Mouse (Mus musculus): Measurements from ENCODE around the gene Sod3. TPM values are rescaled to one million over a fixed set of nuclear protein-coding genes. Genes with fewer than 3 reads are reported as not detected.

Gene Sod3
- total RNA-seq (2021), result 10 to 100 TPM; 14.6 to 15.8 TPM
- long read RNA-seq, experiment 1, transcript Sod3-201 (2 exons, 3,738 nt), result major isoform, 30 of 32 reads
- long read RNA-seq, experiment 1, partial matches to known transcripts, result 0 of 32 reads
- long read RNA-seq, experiment 1, other reads (novel, unspliced or antisense), result 2 of 32 reads
- long read RNA-seq, experiment 2, transcript Sod3-201 (2 exons, 3,738 nt), result major isoform, 16 of 21 reads
- long read RNA-seq, experiment 2, partial matches to known transcripts, result 0 of 21 reads
- long read RNA-seq, experiment 2, other reads (novel, unspliced or antisense), result 5 of 21 reads

DNA sequence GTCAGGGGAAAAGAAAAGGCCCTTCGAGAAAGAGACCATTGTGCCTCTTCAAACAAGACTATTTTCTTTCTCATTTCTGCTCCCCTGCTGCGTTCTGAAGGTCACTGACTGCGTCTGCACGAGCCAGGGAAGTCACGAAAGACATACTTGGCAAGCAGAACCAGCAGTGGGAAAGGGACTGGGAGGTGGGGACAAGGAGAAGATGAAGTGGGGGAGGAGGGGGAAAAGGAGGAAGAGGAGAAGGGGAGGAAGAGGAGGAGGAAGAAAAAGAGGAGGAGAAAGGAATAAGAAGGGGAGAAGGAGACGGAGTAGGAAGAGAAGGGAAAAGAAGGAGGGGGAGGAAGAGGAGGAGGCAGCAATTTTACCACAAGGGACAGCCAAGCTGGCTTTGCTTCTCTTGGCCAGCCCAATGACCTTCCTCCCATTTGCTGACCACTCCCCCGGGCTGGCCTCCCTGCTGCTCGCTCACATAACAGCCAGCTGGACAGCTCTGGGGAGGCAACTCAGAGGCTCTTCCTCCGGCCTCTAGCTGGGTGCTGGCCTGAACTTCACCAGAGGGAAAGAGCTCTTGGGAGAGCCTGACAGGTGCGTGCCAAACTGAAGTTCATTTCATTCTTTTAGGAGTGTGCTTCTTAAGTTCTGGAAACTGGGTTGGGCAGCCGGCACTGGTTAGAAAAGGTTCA, at the start of gene Sod3:
Sod3 (plus strand) TSS at position 324 of the 683 bp plus-strand sequence.
- DNase-seq, result peak; percentile 83 to 92

DNA sequence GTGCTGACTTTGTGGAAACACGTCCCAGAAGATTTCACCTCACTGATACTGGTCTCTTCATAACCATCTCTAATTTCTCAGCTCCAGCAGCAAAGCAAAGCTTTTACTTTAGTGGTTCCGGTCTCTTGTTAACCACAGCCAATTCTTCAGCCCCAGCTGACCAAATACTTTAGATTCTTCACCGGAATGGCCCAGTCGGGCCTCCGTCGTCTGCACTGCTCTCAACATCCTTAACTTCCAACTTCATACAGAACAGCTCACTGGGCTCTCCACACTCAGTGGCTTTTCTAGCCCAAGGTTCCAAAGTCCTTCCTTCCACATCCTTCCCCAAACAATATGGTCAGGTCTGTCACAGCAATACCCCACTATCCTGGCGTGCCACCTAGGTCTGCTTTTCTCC, 46.7 kb upstream of the Sod3 start:
- peak in 1 of 2 experiments; percentile 27 for DNase-seq

DNA sequence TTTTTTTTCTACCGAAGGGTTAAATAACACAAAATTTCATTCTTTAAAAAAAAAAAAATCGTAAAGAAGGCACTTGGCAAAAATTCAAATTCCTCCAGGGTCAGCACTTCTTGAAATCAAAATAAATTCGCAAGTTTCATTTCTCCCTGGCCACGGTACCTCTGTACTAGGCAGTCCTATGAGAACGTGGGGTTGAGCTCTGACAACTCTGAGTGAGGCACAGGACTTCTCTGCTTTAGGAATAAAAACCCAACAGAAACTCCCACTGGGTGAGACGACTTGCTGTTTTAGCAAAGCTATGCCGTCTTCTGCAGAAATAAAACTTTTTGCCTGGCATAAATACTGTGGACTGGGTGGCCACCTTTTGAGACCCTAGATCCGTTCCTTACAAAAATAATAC, 44.1 kb upstream of the Sod3 start:
- DNase-seq, result no peak

DNA sequence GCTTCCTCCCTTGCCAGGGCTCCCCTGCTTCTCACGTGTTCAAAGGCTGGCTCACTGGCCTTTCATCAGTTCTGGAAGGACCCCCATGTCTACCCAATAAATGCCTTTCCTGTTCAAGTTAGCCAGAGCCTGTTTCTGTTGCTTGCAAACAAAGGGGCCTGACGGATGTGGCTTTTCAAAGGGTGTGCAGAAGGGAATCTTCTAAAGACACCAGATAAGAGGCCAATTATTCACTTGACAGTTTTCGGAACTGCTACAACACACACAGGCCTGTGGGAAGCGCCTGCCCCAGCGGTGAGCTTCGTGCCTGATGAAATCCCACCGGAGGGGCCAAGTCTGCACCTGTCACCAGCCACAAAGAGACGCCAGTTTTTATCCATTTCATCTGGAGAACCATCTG, 31.5 kb upstream of the Sod3 start:
- DNase-seq, result no peak

DNA sequence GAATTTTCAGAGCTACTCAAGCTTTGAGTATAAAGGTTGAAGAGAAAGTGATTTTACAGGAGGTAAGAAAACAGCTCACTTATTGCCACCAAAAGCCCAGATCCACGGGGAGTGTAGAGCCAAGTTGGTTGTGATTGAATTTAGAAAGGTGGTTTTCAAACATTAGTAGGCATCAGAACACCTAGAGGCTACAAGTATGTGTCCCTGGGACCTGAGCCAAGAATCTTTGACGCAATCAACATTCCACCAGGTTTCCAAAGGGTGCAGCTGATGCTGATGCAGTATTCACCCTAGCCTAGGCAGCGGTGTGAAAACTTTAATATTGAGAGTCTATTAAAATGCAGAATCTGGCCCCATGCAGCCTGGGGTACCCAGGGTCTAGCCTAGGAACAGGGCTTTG, 28.0 kb upstream of the Sod3 start:
- no peak for DNase-seq

DNA sequence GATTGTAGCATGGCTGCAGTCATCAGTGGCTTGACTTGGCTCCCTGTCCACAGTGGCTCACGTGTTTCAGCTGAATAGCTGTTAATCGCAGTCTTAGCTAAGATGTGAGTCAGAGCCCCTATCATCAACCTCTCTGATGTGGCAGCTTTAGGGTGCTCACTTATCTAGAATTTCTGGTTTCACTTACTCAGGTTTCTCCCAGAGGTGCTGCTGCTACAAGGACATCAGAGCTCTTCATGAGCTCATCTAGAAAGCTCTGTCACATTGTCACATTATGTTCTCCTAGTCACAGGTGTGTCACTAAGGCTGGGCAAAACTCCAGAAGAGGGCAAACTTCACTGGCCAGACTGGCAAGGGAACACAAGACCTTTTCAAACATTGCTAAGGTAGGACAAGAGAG, 24.5 kb upstream of the Sod3 start:
- DNase-seq, result no peak

DNA sequence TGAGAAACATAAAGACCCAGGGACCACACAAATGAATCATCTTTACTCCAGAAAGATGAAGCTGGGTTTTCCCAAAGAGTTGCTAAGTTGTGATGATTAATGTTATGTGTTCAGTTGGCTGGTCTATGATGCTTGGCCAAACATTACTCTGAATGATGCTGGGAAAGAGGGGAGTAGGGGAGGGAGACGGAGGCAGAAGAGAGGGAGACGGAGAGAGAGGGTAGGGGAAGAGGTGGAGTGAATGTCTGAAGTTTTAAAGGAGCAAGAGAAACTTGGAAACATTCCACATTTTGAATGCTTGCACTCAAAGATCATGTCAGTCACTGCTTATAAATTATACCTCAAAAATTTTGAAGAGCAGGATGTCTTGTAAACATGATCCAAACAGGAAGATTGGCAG, 16.7 kb upstream of the Sod3 start:
- no peak for DNase-seq

DNA sequence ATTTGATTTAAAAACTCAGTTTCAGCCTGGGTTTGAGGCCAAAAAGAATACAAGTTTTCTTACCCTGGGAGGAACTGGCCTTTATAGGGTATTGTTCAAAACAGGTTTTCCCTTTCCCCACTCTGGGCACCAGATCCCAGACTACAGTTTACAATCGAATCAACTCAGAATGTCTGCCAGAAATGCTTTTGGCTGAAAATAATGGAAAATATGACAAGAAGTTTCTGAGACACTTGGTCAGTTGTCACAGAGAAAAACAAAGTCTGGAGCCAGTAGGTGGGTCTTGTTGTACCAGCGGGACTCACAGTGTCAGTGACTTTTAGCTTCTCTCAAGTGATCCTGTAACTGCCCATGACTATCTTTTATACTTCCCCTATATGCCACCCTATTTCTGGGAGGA, 13.1 kb upstream of the Sod3 start:
- peak; percentile 67 to 72 for DNase-seq

DNA sequence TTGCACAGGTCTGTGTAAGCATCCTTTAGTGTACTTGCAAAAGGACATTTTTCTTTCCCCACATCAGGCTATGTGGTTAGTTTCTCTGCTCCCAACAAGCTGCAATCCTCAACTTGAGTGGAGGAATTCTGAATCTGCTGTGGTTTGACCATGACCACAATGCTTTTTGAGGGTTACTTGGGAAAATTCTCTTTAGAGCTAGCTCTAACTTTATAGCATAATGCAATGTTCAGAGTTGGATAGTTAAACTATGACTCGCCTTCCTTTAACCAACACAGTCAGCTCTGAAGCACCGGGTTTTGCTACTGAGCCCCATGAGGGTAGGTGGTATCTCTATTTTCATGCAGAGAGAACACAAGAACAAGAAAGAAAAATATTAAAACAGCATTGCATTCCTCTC, 12.0 kb upstream of the Sod3 start:
- DNase-seq, result no peak

DNA sequence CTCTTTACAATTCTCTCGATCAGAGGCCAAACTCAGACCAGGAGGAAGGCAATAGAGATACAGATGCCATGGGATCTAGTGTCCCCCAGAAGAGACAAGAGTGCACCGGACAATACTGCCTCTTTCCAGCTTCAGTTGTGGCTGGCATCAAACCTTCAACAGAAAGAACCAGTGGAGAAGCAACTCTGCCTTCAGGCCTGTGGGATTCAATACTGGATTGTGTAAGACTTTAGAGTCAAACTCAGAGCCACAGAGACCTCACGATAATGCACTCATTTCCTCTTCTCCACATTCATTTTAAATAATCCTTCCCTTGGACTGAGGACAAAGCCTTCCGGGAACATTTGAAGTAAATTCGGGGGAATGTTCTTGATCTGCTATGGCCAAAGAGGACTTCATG, 10.9 kb upstream of the Sod3 start:
- DNase-seq, result no peak

DNA sequence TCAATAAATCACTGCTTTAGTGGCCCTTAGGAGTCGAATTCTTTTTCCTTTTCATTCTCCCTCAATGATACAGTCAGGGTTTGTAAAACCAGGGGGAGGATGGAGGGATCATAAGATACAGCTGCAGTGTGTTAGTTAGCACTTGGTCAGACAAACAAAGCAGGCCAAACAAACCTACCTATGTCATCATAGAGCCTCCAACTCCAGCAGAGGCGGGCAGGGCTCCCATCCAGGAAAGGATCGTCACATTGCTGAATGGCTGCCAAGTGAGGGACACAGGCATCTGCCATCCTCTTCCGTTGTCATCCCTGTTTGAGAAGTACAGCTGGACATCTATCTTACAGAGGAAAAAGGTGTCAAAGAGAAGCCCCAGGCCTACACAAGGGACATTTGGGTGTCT, 9.2 kb upstream of the Sod3 start:
- DNase-seq, result no peak

DNA sequence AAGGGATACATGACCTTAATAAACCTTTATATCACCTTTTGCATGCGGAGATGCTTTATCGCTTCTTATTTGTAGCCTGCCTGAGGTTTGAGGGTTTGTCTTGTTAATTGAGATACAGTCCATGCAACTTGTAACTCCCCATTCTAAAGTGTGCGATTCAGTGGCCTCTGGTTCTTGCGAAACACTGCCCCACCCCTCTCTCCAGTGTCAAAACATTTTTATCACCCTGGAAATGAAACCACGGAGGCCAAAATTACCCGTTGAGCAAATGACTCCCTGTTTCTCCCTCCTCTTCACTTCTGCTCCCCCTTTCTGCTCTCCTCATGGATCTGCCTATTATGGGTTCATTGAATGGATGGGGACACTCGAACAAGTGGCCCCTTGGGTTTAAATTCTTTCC, 8.0 kb upstream of the Sod3 start:
- peak; percentile 63 to 71 for DNase-seq

DNA sequence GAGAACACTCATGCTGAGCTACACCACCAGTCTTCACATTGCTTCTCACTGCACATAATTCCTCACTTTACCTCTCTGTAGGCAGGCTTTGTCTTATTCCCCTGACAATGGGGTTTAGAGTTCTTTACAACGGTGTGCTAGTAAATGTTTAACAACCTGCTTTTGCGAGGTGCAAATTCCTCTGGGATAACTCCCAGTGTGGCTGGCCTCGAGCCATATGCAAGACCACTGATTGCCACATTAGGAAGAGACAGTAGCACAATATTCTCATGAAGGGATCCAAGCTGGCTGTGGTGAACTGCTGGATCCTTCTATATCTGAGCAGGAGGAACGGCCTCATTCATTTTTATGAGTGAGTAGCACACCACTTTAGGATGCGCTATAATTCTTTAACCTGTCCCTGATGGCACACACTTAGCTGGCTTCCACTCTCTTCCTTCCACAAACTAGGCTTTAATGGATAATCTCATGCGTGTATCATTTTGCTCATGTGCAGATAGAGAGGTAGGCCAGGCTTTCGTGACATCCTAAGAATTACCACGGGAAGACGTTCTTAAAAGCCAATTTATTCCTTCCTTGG, 6.3 kb upstream of the Sod3 start:
- no peak for DNase-seq

DNA sequence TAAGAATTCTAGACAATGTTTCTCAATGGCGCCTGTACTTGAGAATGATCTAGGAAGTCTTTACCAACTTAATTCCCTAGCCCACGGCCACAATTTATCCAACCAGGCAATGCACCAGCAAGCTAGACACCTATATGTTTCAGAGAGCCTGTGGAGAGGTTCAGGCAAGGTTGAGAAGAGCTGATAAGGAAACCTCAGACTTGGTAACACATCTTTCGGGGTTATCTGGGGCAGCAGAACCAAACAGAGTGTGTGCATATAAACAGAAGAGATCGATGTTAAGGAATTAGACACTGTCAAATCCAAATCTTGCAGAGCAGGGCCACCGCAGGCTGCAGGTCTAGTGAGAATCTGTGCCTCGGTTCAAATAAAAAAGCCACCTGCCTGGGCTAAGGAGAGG, 5.5 kb upstream of the Sod3 start:
- DNase-seq, result no peak

DNA sequence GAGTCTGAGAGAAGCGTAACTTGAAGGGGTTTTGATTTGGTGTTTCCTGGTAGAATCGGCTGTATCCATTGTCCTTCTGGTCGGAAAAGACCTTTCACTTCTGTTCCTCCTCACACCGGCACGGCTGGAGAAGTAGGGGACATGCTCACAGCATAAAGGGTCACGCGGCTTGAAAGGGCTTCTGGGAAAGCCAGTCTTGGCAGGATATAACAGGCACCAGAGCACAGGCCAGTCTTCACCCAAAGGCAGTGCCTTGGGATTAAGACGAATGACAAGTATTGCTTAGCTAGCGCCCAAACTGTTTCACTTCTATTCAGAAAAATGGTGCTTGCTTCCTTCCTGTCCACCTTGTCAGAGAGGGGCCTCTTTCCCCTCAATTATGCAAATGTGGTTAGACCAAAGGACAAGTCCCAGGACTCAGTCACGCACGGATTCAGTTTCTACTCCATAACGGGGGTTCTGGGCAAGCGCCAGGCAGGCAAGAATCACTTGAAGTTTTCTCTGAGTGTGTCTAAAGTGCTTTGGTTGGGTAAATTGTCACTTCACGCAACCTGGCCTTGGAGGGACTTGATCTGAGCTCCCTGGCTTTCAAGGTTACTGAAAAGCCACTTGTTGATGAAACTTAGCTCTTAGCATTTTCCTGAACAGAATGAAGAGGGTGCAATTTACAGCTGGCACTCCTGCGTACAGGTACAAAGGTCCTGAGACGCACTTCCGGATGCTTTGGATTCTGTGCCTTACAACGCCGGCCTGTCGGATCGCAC, 3.1 kb upstream of the Sod3 start:
- DNase-seq, result no peak

DNA sequence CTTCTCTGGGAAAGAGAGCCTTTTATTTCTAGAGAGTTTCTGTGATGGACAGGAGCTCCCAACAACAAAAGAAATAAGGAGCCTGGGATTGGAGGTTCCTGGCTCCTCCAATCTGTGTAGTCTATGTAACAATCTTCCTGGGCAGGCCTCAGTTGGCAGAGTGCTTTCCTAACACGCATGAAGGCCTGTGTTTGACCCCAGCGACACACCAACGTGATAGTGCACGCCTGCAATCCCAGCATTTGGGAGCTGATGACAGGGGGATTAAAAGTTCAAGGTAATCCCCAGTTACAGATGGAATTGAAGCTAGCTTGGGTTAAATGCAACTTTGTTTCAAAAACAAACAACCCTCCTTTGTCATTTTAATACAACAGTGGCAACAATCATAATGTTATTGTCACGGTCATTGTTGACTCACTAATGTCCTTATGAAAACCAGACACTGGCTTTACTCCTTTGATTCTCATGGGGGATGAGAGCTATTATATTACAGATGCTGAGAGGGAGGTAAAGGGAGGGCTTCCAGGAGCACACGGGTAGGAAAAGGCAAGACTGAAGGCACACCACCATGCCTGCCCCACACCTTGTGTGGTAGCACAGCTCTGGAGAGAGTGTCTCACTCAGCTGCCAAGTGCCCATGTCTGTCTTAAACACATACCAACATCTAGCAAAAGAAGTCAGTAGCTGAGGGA, 669 bp upstream of the Sod3 start:
- DNase-seq, result no peak

DNA sequence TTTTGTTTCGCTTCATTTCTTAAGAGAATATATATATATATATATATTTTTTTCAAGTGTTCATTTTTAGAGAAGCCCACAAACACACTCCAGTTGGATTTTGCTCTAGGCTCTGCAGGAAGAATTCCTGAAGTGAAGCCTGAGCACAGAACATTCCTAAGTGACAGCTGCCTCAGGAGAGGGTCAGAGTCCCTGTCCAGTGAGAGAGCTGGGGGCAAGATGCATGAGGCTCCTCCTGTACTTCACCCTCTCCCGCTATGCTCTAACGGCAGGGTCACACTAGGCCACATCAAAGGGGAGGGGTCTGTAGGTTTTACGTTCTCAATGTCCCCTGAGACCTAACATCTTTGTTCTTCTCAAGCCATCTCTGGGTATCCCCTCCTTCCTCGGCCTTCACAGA, 930 bp downstream of the Sod3 start:
- DNase-seq, result no peak

DNA sequence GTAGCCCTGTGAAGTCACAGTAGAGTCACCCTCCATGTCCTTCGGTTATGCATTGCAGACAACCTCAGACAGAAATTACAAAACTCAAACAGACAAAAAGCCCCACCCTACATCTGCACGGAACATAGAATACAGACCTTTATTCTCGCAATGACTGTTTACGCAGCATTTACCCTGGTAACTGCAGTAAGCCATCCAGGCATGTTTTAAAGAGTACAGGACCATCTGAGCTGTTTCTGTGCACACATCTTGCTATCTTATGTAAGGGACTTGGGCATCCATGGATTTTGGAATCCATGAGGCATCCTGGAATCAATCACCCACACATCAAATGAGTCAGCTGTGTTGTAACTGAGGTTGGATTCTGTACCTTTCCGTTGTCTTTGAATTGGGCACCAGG, 2.3 kb downstream of the Sod3 start:
- no peak for DNase-seq

DNA sequence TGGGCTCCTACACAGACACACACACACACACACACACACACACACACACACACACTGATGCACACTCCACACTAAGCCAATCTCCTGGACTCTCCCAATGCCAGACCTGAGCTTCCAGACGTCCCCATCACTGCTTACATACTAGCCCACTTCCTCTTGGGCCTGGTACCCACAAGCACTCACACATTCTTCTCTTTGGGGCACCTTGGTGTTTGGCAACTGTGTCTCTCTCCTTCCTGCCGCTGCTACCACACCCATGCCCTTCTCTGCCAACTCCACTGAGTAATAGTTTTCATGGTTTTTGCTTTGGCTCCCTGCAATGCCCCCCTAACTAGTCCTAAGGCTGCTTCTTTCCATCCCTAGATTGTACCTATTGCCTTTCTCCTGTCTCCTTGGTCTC, 3.1 kb downstream of the Sod3 start:
- no peak for DNase-seq

DNA sequence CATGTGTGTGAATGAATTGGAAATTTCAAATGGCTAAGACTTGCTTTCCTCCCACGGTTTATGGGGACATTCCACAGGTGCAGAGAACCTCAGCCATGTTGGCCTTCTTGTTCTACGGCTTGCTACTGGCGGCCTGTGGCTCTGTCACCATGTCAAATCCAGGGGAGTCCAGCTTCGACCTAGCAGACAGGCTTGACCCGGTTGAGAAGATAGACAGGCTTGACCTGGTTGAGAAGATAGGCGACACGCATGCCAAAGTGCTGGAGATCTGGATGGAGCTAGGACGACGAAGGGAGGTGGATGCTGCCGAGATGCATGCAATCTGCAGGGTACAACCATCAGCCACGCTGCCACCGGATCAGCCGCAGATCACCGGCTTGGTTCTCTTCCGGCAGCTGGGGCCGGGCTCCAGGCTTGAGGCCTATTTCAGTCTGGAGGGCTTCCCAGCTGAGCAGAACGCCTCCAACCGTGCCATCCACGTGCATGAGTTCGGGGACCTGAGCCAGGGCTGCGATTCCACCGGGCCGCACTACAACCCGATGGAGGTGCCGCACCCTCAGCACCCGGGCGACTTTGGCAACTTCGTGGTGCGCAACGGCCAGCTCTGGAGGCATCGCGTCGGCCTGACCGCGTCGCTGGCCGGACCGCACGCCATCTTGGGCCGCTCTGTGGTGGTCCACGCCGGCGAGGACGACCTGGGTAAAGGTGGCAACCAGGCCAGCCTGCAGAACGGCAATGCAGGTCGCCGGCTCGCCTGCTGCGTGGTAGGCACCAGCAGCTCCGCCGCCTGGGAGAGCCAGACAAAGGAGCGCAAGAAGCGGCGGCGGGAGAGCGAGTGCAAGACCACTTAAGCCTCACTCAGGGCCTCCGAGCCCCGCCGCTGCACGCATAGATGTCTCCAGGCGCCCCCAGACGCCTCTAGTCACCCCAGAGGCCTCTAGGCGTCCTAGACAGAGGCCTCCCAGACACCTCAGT, 4.6 kb downstream of the Sod3 start:
- DNase-seq, result peak; percentile 50 to 54

DNA sequence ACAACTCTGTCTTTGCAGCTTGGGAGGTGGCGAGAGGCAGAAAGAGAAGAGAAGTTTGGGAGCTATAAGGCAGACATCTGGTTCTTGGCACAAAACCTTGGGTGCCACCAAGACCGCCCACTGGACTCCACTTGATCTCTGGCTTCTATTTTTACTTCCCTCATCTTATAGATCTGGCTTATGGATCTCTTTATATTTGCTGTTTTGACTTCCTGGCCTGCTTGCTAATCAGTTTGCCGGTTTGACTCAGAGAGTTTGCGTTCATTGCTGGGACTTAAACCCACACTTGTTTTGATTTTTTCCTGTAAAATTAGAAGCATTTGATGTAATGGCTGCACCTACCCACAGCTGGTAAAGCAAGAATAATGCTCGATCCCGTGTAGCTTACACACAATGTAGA, 7.3 kb downstream of the Sod3 start:
- no peak for DNase-seq
